Mouse (Mus musculus): ENCODE data around the gene Ubald2.
"Not testable (repeated sequence)": the region's sequence is repeated elsewhere in the genome, so short reads cannot be mapped to it uniquely, and the experiment has no call there.

Gene Ubald2

DNA sequence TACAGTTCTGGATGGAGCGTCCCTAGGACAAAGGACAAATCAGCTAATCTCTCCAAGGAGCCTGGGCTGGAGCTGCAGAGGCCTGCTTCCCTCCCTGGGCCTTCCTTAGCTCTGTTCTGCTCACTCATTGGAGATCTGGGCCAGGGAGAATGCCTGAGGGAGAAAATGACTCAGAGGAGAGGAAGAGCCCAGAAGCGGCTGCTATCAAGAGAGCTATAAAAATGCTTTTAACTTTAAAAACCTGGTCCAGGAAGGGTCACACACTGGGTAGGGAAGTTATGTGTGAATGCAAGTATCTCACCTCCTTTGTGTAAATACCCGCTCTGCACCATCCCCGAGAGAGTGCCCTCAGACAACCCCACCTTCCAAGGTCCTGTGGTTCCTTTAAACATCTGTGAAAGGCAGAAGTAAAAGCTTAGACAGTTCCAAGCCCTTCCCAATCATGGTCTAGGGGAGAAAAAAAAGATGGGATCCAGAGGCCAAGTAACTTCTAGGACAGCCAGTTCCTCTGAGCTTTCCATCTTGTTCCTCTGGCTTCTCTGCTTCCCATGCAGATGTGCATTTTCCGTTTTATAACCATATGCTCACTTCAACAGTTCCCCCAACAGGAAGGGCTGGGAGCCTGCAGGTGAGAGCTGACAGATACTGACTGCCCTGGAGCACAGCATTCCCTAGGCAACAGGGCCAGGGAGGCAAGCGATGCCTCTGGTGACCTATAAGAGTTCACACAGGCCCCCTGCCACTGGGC lies 17.5 kb upstream of the Ubald2 start:
- DNase-seq (ENCODE audit: low read depth), result peak; percentile 24

DNA sequence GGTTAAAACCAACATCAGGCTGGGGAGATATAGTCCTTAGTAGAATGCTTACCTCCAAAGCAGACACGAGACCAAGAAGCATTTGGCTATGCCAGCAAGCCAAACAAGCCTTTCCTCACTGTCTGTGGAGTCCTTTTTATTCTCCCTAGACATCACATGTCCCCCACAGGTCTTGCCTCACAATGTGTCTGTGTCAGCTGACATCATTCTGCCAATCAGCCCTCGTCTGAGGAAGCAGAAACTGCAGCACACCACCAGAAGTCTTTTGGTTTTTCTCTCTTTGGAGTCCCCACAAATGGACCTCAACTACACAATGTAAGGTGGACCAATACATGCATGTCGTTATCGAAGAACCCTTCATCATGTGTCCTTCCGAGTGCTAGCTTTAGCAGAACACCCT lies 16.8 kb upstream of the Ubald2 start:
- peak; percentile 34 for DNase-seq (ENCODE audit: low read depth)

DNA sequence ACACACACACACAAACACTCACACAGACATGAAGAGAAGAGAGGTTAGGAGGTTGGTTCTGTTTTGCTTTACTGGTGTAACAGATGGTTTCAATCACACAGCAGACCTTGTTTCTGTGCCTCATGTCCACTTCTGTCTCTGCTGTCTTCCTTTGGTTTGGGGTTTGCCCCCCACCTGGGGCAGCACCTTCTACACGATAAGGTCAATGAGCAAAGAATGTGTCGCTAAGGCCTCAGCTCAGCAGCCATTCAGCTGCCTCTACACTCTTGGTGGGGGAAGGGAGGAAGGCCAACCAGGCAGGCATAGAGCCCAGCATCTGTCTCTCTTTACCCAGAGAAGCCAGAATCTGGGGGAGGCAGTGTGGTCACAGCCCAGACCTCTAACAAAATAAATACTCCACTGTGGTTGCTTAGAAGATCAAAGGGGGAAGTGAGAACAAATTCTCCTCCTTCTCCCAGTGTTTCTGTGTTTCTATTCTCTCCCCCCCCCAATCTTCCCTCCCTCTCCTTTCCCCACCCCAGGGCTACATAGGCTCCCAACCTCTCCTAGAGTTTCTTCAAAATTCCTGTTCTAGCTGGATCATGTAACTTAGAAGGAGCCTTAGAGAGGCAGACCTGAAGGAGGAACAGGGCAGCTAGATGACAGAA lies 15.6 kb upstream of the Ubald2 start:
- peak; percentile 35 for DNase-seq (ENCODE audit: low read depth)

DNA sequence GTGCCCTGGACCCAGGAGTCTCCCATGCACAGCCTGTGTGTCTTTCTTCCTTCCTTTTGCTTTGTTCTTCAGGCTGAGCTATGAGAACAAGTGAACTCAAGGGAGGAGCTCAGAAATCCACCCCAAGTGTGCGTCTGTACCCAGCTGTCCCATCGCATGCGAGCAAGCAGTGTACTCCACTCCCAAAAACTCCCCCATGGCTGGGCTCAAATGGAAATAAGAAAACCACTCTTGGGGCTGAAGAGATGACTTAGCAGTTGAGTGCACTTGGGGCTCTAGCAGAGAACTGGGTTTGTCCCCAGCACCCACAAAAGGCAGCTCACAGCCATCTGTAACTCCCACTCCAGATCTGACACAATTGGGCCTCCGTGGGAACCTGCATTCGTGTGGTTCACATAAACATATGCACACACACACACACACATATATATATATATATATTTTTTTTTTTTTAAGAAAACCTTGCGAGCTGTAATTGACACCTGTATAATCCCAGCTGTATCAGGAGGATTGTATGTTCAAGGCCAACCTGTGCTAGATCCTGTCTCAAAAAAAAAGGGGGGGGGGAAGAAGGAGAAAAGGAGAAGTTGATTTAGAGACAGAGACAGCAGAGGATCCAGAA lies 14.9 kb upstream of the Ubald2 start:
- DNase-seq (ENCODE audit: low read depth), result no peak

DNA sequence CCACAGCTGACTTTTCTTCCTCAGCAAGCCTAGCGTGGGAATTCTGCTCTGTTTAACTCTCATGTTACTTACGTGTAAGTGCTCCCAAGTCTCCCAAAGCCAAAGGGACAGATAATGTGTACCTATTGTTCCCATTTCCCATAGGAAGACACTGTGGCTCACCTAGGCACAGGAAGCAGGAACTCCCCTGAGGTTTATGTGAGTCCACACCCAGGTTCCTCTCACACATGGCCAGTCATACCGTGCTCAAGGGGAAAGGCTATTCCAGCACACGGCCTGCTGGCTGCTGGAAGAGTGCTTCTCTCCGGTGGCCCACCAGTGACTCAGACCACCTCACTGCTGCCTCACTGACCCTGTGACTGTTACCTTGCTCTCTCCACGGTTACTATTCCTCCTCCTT lies 12.8 kb upstream of the Ubald2 start:
- DNase-seq (ENCODE audit: low read depth), result no peak

DNA sequence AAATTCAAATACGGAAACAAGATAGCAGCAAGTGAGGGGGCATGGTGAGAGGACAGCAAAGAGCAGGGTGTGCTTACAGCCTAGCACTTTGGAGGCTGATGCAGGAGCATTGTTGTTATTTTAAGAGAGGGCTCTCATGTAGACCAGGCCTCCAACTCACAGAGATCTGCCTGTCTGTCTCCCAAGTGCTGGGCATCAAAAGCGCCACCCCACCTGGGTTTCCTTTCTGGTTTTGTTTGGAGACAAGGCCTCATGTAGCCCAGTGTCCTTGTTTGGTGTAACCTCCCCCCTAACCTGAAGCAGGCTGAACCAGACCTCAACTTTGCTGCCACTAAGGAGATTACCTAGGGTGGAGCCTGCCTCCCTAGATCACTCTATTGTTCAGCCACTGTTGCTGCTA lies 11.3 kb upstream of the Ubald2 start:
- no peak for DNase-seq (ENCODE audit: low read depth)

DNA sequence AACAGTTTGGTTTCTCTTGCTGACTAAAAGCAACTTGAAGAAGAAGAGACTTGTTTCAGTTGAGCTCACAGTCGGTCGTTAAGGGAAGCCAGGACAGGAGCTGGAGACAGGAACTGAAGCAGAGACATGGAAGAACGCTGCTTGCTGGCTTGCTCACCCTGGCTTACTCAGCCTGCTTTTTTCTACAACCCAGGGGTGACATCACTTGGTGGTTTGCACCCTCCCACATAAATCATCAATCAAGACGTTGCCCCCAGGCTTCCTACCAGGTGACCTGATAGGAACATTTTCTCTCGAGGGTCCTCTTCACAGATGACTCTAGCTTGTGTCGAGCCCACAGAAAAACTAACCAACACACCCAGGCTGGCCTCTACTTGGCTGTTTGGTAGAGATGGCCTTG lies 10.7 kb upstream of the Ubald2 start:
- no peak for DNase-seq (ENCODE audit: low read depth)

DNA sequence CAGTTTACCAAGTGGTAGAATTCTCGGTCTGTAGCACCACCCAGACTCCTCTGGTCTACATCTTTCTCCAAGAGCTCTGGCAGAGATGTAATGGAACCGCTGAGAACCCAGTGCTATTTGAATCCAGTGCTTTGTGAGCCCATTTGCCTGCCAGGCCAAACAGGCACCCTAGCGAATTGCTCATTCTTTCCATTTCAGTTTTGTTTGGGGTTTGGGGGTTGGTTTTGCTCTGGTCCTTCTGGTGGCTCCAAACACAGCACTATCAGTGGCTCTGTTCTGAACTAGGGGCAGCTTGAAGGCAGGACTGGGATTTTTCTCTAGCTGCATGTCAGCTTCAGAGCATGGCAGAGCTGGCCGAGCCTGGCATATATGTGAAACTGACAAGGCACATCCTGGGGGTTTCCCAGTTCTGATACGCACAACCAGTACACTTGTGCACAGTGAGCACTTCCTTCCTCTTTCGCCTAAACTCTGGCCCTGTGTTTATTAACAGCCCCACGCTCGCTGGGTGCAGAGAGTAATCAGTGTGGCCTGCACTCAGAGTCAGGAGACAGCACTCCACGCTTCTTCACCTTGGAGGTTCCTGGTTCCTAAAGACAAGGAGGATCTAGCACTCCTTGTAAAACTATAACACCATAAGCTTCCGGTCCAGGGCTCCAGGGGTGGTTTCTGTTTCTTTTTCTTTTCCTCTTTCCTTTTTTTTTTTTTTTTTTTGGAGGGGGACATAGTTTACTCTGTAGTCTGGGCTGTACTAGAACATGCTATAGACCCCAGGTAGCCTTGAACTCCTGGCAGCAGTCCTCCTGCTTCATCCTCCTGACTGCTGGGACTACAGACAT lies 9.9 kb upstream of the Ubald2 start:
- peak; percentile 86 for DNase-seq (ENCODE audit: low read depth)

DNA sequence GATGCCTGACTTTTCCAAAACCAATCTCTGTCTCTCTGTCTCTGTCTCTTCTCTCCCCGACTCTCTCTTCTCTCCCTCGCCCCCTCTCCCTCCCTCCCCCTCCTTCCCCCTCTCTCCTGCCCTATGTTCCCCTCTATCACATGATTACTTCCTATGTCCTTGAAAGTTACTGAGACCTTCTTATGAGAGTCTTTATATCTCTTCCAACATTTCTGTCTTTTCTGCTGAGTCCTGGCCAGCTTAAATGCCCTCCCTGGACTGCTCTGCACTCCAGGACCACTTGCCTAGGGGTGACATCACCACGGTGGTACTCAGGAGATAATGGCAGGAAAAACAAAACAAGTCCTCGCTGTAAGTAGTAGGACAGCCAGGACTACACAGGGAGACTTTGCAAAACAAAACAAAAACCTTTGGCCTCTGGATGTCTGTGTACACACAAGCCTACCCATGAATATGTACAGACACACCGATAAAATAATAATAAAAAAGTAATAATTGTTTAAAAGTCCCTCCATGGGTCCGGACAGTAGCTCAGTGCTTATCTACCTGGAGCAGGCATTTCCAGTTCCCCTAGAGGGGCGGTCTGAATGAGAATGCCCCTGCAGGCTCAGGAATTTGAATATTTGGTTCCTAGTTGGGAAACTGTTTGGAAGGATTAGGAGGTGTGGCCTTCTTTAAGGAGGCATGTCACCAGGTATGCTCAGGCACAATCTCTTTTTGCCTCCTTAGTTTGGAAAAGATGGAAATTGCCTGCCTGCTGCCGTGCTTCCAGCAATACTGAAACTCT lies 9.1 kb upstream of the Ubald2 start:
- DNase-seq (ENCODE audit: low read depth), result peak; percentile 51

DNA sequence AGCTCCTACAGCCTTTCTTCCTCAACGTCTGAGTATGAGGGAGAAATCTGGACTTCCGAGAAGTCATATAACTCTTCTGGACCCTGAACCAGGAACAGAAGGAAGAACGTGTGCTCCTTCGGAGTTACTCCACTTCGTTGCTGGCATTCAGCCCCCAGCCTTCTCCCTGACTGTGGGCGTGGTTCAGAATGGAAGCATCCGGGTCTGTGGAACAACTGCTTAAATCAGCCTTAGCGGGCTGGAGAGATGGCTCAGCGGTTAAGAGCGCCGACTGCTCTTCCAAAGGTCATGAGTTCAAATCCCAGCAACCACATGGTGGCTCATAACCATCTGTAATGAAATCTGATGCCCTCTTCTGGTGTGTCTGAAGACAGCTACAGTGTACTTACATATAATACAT lies 7.6 kb upstream of the Ubald2 start:
- not testable (repeated sequence) for DNase-seq (ENCODE audit: low read depth)

DNA sequence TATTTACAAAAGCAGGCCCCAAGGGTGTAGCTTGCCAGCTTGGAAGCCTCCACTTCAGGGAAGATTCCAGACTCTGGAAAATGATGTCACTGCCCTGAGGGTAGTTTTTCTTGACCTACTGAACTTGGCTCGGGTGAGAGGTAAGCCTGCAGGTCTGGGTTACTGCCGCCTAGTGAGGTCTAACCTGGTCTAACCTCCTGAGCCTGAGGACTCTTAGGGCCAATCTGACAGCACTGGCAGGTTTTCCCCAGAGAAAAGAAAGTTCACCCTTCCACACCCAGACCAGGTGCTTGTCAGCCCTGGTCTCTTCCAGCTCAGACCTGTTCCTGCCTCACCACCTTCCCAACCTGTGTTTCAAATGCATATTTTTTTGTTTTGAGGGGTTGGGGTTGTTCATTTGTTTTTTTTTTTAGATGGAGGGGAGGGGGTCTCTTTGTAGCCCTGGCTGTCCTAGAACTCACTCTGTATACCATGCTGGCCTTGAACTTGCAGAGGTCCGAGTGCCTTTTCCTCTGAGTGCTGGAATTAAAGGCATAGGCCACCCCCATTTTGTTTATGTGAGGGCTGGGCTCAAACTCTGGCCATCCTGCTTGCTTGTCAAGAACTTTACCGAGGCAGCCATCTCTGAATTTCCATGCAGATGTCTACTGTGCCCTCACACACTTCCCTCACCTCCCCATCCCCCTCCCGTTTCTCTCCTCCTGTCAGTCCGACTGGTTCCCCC lies 6.9 kb upstream of the Ubald2 start:
- no peak for DNase-seq (ENCODE audit: low read depth)

DNA sequence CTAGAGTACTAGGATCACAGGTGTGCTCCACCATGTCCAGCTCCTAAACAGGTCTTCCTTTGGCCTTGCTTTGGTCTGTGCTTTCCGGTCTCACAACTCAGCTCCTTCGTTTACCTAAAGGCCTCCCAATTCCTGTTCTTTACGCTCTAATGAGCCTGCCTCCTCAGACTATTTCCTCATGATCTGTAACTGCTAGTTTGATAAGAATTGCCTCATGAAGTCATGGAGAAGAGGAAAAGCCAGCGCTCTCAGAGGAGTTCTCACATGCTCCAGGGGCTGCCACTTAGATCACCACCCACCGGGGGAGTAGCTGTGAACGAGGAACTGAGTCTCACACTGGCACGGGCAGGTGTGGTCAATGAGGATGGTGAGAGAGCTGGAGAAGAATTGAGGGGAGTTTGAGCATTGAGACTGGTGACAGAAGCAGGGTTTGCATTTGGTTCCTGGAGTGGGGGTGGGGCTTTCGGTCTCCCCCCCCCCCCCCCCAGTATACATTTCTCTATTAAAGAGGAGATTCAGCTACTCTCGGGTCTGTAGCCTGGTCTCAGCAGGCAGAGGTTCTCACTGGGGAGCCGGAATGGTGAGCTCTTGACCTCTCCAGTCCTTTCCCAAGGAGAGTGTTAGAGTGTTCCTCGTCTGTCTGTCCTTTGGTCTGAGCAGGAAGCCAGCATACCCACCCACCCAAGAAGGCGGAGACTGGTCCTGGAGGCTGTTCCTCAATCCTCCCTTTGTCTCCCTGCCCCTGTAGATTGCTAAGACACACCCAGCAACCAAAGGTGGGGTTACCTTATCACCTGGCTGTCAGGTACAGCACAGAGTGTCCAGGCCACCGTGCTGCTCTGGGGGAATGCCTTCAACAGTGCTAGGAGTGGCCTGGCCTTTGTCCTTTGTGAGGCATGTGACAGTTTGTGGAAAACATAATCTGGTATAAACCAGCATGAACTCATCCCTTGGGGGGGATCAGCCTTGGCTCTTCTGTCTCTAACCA lies 4.7 kb upstream of the Ubald2 start:
- DNase-seq (ENCODE audit: low read depth), result no peak

DNA sequence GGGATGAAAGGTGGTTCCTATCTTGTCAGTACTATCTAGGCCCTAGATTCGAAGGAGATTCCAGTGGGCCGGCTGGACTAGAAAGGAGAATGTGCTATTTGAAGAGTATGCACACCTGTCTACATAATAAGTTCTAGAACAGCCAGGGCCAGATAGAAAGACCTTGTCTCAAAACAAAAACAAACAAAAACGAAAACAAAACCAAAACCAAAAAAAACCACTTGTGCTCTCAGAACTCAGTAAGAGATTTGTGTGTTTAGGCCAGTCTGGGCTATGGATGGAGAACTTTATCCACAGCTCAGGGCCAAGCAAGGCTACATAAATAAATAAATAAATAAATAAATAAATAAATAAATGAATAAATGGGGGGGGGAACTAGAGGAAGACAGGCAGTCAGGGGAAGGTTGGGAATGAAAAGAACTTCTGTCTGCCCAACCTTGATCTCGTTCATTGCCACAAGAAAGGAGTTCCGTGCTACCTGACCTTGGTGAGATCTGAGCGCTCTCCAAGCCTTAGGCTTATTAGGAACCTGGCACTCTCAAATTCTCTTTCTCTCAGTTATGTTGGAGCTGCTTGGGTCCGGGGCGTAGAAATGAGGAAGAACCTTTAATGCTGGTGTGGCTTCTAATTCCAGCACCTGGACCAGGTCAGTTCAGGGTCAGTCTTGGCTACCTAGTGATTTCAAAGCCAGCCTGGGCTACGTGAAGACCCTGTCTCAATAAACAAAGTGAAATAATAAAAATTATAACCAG lies 3.9 kb upstream of the Ubald2 start:
- DNase-seq (ENCODE audit: low read depth), result no peak

DNA sequence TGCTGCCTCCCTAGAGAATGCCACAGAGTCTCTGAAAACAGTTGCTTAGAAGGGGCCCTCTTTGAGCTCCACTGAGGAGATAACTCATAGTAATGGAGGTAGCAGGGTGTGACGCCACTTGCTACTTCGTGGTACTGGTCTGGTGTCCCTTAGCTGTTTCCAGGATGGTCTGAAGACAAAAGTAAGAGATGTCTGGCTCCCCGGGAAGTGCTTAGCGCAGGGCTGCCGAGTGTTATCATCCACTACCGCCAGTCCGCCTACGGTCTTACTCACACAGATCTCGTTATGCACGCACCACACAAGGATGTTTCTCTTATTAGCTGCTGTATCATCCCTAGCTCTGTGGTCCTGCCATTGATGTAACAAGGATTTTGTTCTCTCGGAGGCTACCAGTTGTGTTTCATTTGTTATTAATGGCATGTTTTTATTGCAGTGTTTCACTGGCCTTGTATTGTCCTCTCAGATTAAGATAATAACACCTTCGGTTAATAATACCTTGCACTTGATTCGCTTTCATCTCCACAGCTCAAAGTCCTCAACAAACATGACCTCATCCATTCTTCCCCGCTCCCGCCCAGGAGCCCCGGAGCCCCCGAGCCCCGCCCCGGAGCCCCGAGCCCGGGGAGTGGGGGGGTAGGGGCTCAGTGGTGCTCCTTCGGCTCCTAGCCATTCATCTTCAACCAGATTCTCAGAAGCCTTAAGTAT lies 3.0 kb upstream of the Ubald2 start:
- DNase-seq (ENCODE audit: low read depth), result no peak

DNA sequence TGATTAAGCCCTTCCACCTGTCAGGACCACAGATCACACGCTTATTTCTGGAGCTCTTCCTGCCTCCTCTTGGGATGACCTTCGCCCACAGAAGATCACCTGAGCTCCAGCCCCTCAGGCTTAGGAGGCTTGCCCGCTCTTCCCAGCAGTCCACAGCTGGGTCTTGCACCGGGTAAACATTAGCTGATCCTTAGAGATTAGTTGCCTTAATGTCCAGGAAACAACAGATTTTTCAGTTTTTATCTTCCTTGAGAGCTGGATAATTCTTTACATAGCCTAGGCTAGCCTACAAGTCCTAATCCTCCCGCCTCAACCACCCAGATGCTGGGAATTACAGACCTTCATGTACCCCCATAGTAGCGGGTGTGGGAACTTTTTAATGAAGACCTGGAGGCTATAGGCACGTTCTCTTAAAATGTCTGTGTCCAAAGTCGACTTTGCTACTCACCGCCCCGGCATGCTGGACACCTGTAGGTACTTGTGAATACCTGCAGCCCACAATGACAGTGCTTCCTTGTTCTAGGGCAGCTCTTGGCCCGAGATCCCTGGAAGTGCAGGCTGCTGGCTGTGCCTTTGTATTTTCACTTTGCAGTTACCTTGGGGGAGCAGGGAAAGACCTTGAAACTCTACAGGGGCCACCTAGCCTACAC lies 2.3 kb upstream of the Ubald2 start:
- no peak for DNase-seq (ENCODE audit: low read depth)

DNA sequence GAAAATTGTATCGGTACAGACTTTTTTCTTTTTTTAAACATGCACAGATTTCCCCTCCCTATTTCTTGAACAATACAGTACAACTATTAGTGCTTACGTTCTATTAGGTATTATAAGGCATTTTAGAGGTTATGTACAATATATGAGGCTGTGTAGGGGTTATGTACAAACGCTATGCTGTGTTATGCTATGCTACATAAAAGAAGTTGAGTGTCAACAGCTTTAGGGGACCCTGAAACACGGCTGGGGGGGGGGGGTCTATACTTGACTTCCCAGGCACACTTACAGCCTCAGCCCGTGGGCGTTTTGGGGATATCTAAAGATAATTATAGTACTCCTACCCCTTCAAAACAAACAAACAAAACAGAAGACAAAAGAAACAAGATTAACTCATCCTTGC lies 1.8 kb upstream of the Ubald2 start:
- no peak for DNase-seq (ENCODE audit: low read depth)

DNA sequence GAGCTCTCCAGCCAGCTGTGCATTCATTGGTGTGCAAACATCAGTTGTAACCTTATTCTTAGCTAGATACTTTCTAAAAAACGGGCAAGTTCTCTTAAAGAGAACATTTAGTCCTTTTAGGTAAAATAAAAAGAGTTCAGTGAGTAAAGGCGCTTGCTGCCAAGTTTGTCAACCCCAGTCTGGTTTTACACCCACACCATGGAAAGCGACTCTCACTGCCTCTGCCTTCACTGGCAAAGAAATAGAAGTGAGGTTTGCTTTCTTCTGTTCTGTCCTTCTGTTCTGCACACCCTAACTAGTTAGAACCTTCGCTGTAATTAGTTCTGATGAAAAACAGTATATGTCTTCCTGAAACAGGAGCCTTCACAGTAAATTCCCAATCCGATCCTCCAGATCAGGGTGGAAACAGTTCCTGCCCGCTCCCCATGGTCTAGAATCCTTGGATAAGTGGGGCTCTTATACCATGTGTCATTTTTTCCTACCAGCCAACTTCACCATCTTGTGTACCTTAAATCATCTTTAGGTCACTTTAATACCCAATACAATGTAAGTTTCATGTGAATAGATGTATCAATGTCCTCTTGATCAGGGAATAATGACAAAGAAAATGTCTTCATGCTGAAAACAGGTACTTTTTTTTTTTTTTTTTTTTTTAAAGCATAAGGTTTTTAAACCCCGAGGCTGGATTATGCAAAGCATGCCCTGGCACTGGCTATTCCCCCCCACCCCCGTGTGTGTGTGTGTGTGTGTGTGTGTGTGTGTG lies 1.1 kb upstream of the Ubald2 start:
- no peak for DNase-seq (ENCODE audit: low read depth)

Data from 416B (cell line).